Mouse (Mus musculus) urinary bladder, postnatal 14 days (tissue): Measurements from ENCODE around the gene Osbpl7.

Experiments used
- DNase-seq: peaks from one replicate; pipeline ENCODE4 v3.0.0; 2021; ENCODE audit warnings: low spot score

Gene Osbpl7

GRCm38 (mm10) chr11:97040301-97041021 lies 10.0 kb upstream of the Osbpl7 start:
- DNase-seq: no peak

GRCm38 (mm10) chr11:97041022-97041899 lies 9.2 kb upstream of the Osbpl7 start, which contains the start of the genes Lrrc46 and Mrpl10:
Gene Lrrc46, minus strand, starts transcription at chr11:97041407.
Gene Mrpl10, plus strand, starts transcription at chr11:97041560.
- DNase-seq: peak; percentile 91

- DNase-seq: no peak
Measured at GRCm38 (mm10) chr11:97044902-97045301, 5.5 kb upstream of the Osbpl7 start.

GRCm38 (mm10) chr11:97045861-97046260 lies 4.6 kb upstream of the Osbpl7 start:
- DNase-seq: no peak

GRCm38 (mm10) chr11:97048090-97048650 lies 2.3 kb upstream of the Osbpl7 start:
- DNase-seq: no peak

- no peak for DNase-seq
Measured at GRCm38 (mm10) chr11:97049492-97050085, 839 bp upstream of the Osbpl7 start.

- DNase-seq: no peak
Measured at GRCm38 (mm10) chr11:97050944-97051586, 637 bp downstream of the Osbpl7 start.

- peak; percentile 60 for DNase-seq
Measured at GRCm38 (mm10) chr11:97052219-97052646, 1.8 kb downstream of the Osbpl7 start.

- DNase-seq: no peak
Measured at GRCm38 (mm10) chr11:97063274-97063920, 13.0 kb downstream of the Osbpl7 start.

- DNase-seq: no peak
Measured at GRCm38 (mm10) chr11:97063921-97064295, 13.5 kb downstream of the Osbpl7 start.

- DNase-seq: no peak
Measured at GRCm38 (mm10) chr11:97065538-97066295, 15.3 kb downstream of the Osbpl7 start.

GRCm38 (mm10) chr11:97066656-97067360 lies 16.4 kb downstream of the Osbpl7 start:
- no peak for DNase-seq

- DNase-seq: no peak
Measured at GRCm38 (mm10) chr11:97069333-97069732, 18.9 kb downstream of the Osbpl7 start.

GRCm38 (mm10) chr11:97069770-97070169 lies 19.3 kb downstream of the Osbpl7 start:
- no peak for DNase-seq

- no peak for DNase-seq
Measured at GRCm38 (mm10) chr11:97071129-97071528, 20.7 kb downstream of the Osbpl7 start.

GRCm38 (mm10) chr11:97072533-97072932 lies 22.1 kb downstream of the Osbpl7 start:
- no peak for DNase-seq

GRCm38 (mm10) chr11:97074235-97074634 lies 23.8 kb downstream of the Osbpl7 start:
- DNase-seq: no peak

GRCm38 (mm10) chr11:97078751-97079150 lies 28.3 kb downstream of the Osbpl7 start:
- DNase-seq: no peak

- DNase-seq: no peak
Measured at GRCm38 (mm10) chr11:97080291-97080690, 29.9 kb downstream of the Osbpl7 start.

- DNase-seq: peak; percentile 52
Measured at GRCm38 (mm10) chr11:97082977-97083376, 32.5 kb downstream of the Osbpl7 start.
